Mouse (Mus musculus) cerebellum, adult 9-11 months (tissue): ENCODE measurements at regions not wholly inside any gene's neighbourhood (a gene's known extent, or its start where the extent isn't known, plus 50 kb on each side); places are given as distances from the start of the nearest gene placed in this dataset.

Experiments used
- DNase-seq: peaks from one replicate; pipeline ENCODE4 v3.0.0; 2022

GRCm38 (mm10) chr1:88966416-88966815 is 103.8 kb upstream of the Sh3bp4 start:
- no peak for DNase-seq

- DNase-seq, result no peak
Observed at GRCm38 (mm10) chr1:88968142-88968541, 102.1 kb upstream of the Sh3bp4 start.

GRCm38 (mm10) chr1:88969016-88969415 is 101.2 kb upstream of the Sh3bp4 start:
- DNase-seq, result no peak

GRCm38 (mm10) chr1:88969630-88970029 is 100.6 kb upstream of the Sh3bp4 start:
- DNase-seq, result no peak

- no peak for DNase-seq
Observed at GRCm38 (mm10) chr1:88976101-88976500, 94.1 kb upstream of the Sh3bp4 start.

- DNase-seq, result no peak
Observed at GRCm38 (mm10) chr1:88988011-88988695, 82.1 kb upstream of the Sh3bp4 start.

GRCm38 (mm10) chr1:88994588-88995331 is 75.5 kb upstream of the Sh3bp4 start:
- DNase-seq, result no peak

- no peak for DNase-seq
Observed at GRCm38 (mm10) chr1:88995945-88996344, 74.3 kb upstream of the Sh3bp4 start.

GRCm38 (mm10) chr1:88996657-88997056 is 73.6 kb upstream of the Sh3bp4 start:
- no peak for DNase-seq

GRCm38 (mm10) chr1:88997847-88998246 is 72.4 kb upstream of the Sh3bp4 start:
- DNase-seq, result no peak

GRCm38 (mm10) chr1:89002326-89002725 is 67.9 kb upstream of the Sh3bp4 start:
- DNase-seq, result no peak

GRCm38 (mm10) chr1:89003752-89004151 is 66.5 kb upstream of the Sh3bp4 start:
- no peak for DNase-seq

- no peak for DNase-seq
Observed at GRCm38 (mm10) chr1:89007476-89007875, 62.7 kb upstream of the Sh3bp4 start.

- DNase-seq, result no peak
Observed at GRCm38 (mm10) chr1:89010170-89010569, 60.0 kb upstream of the Sh3bp4 start.

- DNase-seq, result no peak
Observed at GRCm38 (mm10) chr1:89011454-89011853, 58.8 kb upstream of the Sh3bp4 start.

- DNase-seq, result no peak
Observed at GRCm38 (mm10) chr1:89015385-89015784, 54.8 kb upstream of the Sh3bp4 start.

GRCm38 (mm10) chr1:89015845-89016244 is 54.4 kb upstream of the Sh3bp4 start:
- no peak for DNase-seq

GRCm38 (mm10) chr1:89019778-89020373 is 50.3 kb upstream of the Sh3bp4 start:
- DNase-seq, result no peak
